Mouse (Mus musculus) regulatory T cell (primary cell): Measurements from ENCODE around the gene Zfp566.

ENCODE experiments used
- in situ Hi-C: fragments of 300-600 bp; cut with MboI, MseI; formaldehyde crosslinking; loops from one replicate; pipeline ENCODE4 v1.15.1; 2025; ENCODE audit warnings: high pct_unique_total_duplicates

Gene Zfp566

GRCm38 (mm10) chr7:30060341-30060740, 30.0 kb downstream of the Zfp566 start:
- in situ Hi-C loops: loop anchor here (10.0 kb wide), 1 partner anchor 46 kb away; no protein-coding TSS in a partner anchor

GRCm38 (mm10) chr7:30053591-30053990, 36.7 kb downstream of the Zfp566 start:
- in situ Hi-C loops: loop anchor here (10.0 kb wide), 1 partner anchor 99 kb away; the partner anchor contains the start of gene Zfp74

GRCm38 (mm10) chr7:30050882-30051548, 39.3 kb downstream of the Zfp566 start, which contains the start of gene Zfp14:
Gene Zfp14 (minus strand): TSS chr7:30051380.
- in situ Hi-C loops: loop anchor here (10.0 kb wide), 1 partner anchor 96 kb away; the partner anchor contains the start of gene Zfp74

GRCm38 (mm10) chr7:30048126-30048525, 42.2 kb downstream of the Zfp566 start:
- in situ Hi-C loops: no loop called here

- in situ Hi-C loops: no loop called here
Measured at GRCm38 (mm10) chr7:30044354-30044753, 46.0 kb downstream of the Zfp566 start.

- in situ Hi-C loops: no loop called here
Measured at GRCm38 (mm10) chr7:30034331-30034730, 56.0 kb downstream of the Zfp566 start.

- in situ Hi-C loops: no loop called here
Measured at GRCm38 (mm10) chr7:30031379-30031778, 58.9 kb downstream of the Zfp566 start.

GRCm38 (mm10) chr7:30030677-30031076, 59.6 kb downstream of the Zfp566 start:
- in situ Hi-C loops: no loop called here

GRCm38 (mm10) chr7:30028572-30028971, 61.8 kb downstream of the Zfp566 start:
- in situ Hi-C loops: no loop called here
